Mouse (Mus musculus): ENCODE results near the gene Ngdn.
"Not testable (repeated sequence)": the region's sequence is repeated elsewhere in the genome, so short reads cannot be mapped to it uniquely, and the experiment has no call there.

Gene Ngdn

DNA sequence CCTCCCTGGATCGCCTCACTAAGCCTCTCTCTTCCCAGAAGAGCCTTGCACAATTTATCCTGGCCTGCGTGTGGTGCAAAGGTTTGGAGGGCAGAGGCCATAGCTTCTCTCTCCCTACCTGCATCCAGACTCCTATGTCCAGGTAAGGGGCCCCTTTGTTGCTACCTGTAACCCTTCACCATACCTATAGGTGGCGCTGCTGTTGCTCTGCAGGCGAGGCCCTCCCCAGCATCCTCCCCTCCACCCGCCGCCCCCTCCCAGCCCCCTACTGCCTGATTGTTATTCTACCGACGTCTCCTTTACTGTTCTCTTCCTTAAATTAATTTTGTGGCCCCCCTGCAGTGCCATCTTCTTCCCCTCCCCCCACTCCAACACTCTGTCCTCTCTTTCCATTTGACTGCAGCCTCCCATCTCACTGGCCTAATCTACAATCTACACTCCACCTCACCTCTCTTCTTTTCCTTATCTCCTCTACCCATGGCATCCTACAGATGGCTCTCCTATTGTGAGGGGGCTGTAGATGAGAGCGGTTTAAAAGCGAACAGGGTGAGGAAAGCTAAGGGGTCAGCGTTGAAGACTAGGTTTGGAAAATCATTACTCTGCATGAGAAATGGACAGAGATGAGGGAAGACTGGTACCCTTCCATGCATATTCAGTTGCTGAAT, 13.9 kb downstream of the Ngdn start:
- no peak for DNase-seq (ENCODE audit: inconsistent ontology term)

DNA sequence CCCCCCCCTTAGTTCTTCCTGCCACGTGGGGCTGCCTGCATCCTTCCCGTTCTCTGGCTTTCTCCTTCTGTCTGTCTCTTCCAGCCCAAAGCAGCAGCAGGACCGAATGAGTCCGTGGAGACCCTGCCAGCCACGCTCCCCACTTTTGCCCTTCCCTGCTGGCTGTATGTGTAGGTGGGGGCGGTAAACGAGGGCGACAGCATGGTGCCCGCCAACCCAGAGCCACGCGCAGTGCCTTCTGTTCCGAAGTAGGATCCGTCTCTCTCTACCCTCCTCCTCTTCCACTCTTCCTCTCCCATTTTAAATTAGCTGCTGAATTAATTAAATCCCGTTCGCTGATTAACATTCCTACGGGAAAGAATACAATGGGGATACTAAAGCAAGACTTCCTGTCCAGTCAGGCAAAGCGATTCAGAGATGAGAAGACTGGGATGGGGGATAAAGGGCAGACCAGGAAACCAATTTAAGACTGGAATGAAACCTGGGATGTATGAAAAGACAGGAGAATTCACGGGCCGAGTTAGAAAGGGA, 17.5 kb downstream of the Ngdn start:
- peak; percentile 57 for DNase-seq (ENCODE audit: inconsistent ontology term)

- not testable (repeated sequence) for DNase-seq (ENCODE audit: inconsistent ontology term)
Measured at GRCm38 (mm10) chr14:55043694-55044093, 28.4 kb downstream of the Ngdn start.

- no peak for DNase-seq (ENCODE audit: inconsistent ontology term)
Measured at GRCm38 (mm10) chr14:55047971-55048531, 32.8 kb downstream of the Ngdn start.

DNA sequence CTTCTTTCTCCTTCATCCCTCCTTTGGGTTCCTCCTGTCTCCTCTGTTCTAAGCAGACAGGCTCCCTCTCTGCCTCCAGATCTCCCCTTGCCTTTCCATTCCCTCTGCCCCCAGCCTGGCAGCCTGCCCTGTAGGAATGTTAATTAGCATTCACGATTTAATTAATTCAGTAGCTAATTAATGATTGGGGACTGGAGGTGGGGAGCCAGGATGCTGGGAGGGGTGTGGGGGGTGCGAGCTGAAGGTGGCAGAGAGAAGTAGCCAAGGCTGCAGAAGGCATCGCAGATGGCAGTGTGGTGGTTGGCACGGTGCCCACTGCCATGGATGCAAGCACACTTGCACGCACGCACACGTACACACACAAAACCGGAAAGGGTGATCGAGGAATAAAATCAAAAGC, 37.2 kb downstream of the Ngdn start:
- DNase-seq (ENCODE audit: inconsistent ontology term): peak; percentile 72

DNA sequence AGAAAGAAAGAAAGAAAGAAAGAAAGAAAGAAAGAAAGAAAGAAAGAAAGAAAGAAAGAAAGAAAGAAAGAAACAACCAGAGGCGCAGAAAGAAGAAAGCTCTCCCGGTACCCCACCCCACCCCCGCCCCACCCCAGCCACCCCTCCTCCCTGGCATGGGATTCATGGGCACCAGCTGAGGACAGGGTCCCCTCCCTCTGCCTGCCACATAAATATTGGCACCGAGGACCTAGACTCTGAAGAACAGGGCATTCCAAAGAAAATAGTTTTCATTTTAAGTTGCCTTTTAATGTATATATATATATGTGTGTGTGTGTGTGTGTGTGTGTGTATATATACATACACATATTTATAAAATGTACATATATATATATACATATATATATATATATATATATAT, 37.8 kb downstream of the Ngdn start:
- no peak for DNase-seq (ENCODE audit: inconsistent ontology term)

DNA sequence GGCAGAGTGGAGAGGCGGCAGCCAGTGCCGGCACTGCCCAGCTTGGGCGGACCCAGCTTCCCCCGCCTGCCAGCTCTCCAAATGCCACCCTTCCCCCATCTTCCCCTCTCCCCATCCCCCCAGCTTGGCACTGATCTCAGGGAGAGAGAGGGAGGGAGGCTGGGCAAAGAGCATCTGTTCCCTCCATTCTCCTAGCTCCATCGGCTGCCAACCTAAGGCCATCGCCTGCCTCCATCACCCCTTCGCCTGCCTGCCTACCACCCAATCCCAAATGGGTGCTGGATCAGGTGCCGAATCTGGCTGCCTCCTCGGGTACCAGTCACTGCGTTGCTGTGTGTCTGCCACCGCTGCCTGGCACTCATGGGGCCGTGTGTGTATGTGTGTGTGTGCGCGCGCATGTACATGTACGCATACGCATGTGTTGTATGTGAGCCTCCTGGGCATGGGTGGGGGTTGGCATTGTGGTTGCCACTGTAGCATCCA, 38.5 kb downstream of the Ngdn start:
- peak; percentile 69 for DNase-seq (ENCODE audit: inconsistent ontology term)

DNA sequence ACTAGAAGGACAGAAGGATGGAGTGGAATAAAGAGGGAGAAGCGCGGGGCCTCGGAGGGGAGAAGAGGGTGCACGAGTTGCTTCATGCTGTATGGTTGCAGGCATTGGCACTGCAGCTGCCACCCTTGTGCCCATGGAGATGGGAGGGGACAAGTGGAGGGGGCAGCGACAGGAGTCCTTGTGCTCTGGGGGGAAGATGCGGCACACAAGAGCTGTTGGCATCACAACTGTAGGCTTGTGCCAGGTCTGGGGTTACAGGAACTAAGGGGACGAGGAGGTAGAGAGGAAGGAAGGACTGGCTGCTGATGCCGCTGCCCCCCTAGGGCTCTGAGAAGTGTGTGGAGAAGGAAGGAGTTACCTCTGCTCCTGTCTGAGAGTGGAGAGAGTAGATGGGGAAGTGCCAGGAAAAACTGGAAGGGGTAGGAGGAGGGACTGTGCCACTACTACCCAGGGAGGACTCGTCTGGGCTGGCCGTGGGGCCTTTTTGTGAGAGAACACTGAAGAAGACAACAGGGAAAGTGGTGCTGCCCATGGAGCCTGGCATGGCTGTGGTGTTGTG, 39.0 kb downstream of the Ngdn start:
- DNase-seq (ENCODE audit: inconsistent ontology term): peak; percentile 10

DNA sequence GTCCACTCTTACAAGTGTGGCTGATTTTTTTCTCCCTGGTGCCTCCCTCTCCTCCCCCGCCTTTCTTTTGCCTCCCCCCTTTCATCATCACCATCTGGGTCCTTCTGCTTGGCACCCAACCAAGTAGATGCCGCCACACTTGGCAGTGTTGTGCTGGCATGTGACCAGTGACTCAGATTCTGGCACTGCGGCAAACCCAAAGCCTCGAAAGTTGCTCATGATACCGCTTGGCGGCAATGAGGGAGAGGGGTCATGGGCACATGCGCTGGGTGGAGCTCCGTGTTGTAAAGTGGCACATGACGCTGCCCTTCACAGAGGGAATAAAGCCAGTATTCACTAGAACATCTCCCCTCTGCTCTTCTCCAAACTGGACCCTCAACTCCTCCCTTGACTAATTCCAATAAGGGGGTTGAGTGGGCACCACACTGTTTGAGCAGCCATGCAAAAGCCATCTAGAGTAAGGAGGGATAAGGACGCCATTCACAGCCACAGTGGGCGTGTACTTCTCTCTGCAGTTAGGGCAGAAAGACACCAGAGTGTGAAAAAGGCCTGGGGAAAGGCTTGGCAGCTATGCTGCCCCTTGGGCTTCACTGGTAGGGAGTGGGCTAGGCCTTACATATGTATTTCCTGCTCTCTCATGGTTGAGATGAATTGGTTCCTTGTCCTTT, 40.0 kb downstream of the Ngdn start:
- peak; percentile 91 for DNase-seq (ENCODE audit: inconsistent ontology term)

- DNase-seq (ENCODE audit: inconsistent ontology term): no peak
Measured at GRCm38 (mm10) chr14:55059009-55059408, 43.8 kb downstream of the Ngdn start.

GRCm38 (mm10) chr14:55059931-55060330, 44.7 kb downstream of the Ngdn start:
- DNase-seq (ENCODE audit: inconsistent ontology term): no peak

DNA sequence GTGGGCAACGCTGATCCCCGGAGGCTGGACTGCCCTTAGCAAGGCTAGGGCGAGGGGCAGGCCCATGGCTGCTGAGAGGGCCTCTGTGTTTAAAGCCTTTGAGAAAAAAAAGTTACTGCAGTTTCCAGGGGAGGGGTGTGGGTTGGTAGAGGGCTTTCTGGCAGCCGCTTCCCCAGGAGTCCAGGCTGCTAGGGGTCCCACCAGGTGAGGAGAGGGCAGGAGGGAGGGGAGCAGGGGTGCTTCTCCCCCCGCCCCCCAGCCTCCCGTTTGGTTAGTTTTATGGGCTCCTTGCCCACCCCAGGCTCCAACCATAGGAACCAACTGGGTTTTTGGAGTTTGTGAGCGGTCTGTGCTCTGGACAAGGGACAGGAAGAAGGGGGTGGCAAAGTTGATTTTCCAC, 46.6 kb downstream of the Ngdn start:
- no peak for DNase-seq (ENCODE audit: inconsistent ontology term)

- no peak for DNase-seq (ENCODE audit: inconsistent ontology term)
Measured at GRCm38 (mm10) chr14:55062626-55063025, 47.4 kb downstream of the Ngdn start.

DNA sequence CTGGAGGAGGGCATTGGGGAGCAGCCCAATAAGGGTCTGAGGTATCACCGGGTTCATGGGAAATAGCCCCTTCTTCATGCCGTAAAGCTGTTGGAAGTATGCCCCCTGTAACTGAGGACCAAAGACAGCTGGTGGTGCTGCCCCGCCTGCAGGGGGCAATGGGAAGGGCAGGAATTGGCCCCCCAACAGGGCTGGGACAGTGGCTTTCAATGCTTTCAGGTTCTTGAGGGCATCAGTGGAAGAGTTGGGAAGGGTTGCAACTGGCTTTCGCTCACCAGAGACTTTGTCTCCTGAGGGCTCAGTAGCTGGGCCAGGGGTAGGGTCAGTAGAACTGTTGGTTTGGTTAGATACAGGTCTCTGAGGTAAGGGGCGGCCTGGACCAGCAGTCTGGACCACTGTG, 47.9 kb downstream of the Ngdn start:
- DNase-seq (ENCODE audit: inconsistent ontology term): no peak

DNA sequence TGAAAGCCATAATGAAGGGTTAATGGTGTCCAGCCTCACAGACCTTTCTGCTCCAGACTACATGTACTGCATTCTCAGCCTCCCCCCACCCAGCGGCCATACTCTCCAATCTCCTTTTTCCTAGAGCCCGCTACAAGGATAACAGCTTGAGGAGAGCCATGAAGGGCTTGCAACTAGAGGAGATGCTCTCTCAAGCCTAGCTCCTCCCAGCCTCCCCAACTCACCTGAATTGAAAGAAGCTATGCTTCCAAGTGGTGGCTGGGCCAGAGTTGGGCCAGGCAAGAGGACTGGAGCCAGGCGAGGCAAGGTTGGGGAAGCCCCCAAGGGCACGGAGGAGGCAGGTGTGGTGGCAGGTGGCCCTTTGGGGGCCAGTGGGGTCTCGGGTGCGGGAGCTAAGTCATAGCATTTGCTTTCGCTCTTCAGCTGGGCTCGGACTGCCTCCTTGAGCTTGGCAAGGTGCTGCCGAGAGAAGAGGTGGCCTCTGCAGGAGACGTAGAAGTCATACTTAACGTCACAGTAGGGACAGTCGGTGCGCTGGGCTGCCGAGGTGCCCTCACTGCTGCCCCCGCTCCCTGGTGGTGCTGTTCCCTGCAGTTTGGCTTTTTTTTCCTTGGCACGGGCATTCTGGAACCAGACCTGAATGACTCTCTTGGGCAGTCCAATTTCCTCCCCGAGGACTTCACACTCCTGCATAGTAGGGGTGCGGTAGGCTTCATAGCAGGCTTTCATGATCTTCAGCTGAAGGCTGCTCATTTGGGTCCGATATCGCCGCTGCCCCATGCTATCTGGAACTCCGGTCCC, 48.5 kb downstream of the Ngdn start:
- DNase-seq (ENCODE audit: inconsistent ontology term): no peak

DNA sequence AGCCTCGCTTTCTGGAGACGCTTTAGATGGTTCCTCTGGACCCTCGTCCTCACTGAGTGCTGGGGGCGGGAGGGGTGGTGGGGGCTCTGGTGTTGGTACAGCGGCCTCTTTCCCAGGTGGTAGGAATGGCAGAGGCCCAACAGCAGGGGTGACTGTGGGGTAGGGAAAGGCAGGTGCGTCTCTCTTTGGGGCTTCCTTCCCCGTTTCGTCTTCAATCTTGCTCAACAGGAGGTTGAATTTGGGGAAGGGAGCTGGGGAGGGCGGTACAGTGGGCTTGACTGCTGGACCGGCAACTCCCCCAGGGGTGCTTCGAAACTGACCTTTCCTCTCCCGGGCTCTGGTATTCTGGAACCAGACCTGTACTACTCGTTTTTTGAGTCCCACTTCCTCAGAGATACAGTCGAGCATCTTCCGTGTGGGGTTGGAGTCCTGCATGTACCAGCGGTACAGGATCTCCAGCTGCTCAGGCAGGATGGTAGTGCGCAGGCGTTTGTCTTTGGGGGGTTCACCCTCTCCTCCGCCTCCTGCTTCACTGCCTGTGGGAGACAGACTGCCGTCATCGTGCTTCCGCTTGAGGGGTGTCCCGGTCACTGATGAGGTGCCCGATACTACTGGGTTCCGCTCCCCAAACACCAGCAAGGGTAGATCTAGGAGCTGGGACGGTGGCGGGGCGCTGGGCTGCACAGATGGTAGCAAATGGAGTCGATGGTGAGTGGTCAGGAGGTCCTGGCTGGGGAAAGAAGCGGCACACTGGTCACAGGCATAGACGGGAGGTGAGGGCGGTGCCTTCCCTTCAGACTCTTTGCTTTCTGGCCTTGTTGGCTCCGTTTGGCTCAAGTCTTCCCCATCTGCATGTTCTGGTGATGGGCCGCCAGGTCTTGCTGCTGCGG, 49.5 kb downstream of the Ngdn start:
- no peak for DNase-seq (ENCODE audit: inconsistent ontology term)

DNA sequence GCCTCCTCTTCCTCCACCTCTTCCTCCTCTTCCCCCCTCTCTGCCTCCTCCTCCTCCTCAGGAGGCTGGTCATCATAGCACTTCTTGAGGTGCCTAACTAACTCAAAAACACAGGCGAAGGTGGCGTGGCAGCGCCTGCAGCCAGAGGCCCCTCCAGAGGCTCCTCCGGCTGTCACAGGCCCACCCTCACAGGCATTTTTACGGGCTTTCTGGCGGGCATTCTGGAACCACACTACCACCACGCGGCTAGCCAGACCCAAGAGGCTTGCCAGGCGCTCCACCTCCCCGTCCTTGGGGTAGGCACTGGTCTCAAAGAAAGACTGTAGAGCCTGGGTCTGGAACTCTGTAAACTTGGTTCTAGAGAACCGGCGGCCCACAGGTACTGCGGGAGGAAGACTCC, 50.1 kb downstream of the Ngdn start:
- DNase-seq (ENCODE audit: inconsistent ontology term): no peak

- no peak for DNase-seq (ENCODE audit: inconsistent ontology term)
Measured at GRCm38 (mm10) chr14:55066042-55066441, 50.8 kb downstream of the Ngdn start.

DNA sequence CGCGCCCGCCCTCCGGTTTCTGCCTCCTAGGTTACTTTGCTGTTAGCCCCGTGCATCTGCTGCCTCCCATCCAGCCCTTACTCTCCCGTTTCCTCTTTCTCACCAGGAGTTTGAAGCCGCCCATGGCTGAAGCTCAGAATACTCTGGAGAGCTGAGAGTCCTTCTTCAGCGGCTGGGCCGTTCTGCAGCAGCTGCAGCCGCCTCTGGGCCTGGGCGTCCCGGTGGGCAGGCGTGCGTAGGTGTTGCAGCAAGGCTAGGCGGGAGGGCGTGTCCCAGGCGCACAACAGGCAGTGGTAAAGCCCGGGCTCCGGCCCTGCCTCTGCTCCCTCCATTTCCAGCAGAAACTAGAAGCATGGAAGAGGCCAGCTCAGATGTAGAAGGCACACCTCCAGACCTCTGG, 56.5 kb downstream of the Ngdn start:
- no peak for DNase-seq (ENCODE audit: inconsistent ontology term)
